Mouse (Mus musculus) midbrain, embryonic 16.5 days (tissue): Measurements from ENCODE around the gene Nbeal1. TPM values are rescaled to one million over a fixed set of nuclear protein-coding genes. Genes with fewer than 3 reads are reported as not detected.
A peak's percentile ranks its signal among the peaks of the same experiment; 100 is the strongest.
"Not testable (repeated sequence)": the region's sequence is repeated elsewhere in the genome, so short reads cannot be mapped to it uniquely, and the experiment has no call there.

Source experiments
- ATAC-seq: fragments of 200-750 bp; cut with Nextera tagmentation; 2 replicates; pipeline ENCODE4 v1.8.0; 2017; ENCODE audit warnings: moderate TSS enrichment
- H3K27ac ChIP-seq: fragments of 300-500 bp; sonication (generic); 2 replicates; pipeline ENCODE4 v1.5.1; 2014; ENCODE audit warnings: mild to moderate bottlenecking, low read length, mixed read lengths
- H3K27me3 ChIP-seq: fragments of 300-500 bp; sonication (generic); 2 replicates; pipeline ENCODE4 v1.6.1; 2014; ENCODE audit warnings: low read depth, low read length, mixed read lengths; ENCODE audit not compliant: control insufficient read depth, insufficient read depth
- H3K36me3 ChIP-seq: fragments of 300-500 bp; sonication (generic); 2 replicates; pipeline ENCODE4 v1.6.1; 2014; ENCODE audit warnings: mild to moderate bottlenecking, low read length, moderate library complexity, mixed read lengths; ENCODE audit not compliant: control insufficient read depth, insufficient read depth
- H3K4me1 ChIP-seq: fragments of 300-500 bp; sonication (generic); 2 replicates; pipeline ENCODE4 v1.6.1; 2014; ENCODE audit warnings: mild to moderate bottlenecking, low read length, mixed read lengths; ENCODE audit not compliant: control insufficient read depth, insufficient read depth
- H3K4me2 ChIP-seq: fragments of 300-500 bp; sonication (generic); 2 replicates; pipeline ENCODE4 v1.6.1; 2014; ENCODE audit warnings: mild to moderate bottlenecking, low read length, mixed read lengths
- H3K4me3 ChIP-seq: fragments of 300-500 bp; sonication (generic); 2 replicates; pipeline ENCODE4 v1.5.1; 2014; ENCODE audit warnings: low read depth, mild to moderate bottlenecking, low read length, moderate library complexity, mixed read lengths
- H3K9ac ChIP-seq: fragments of 300-500 bp; sonication (generic); 2 replicates; pipeline ENCODE4 v1.6.1; 2014; ENCODE audit warnings: low read depth, low read length, mixed read lengths
- H3K9me3 ChIP-seq: fragments of 300-500 bp; sonication (generic); replicated peaks from 2 replicates; pipeline ENCODE4 v1.6.1; 2014; ENCODE audit warnings: mild to moderate bottlenecking, low read length, mixed read lengths; ENCODE audit not compliant: control insufficient read depth, poor library complexity, severe bottlenecking
- WGBS: fragments of 180-500 bp; shearing (Covaris S2); extraction: QIAGEN DNeasy Blood & Tissue Kit; methylation state at CpG from one replicate; pipeline ENCODE4 v1.1.7; 2014; 5-methylcytosine and 5-hydroxymethylcytosine counted together
- polyA plus RNA-seq: library from polyadenylated mRNA; unstranded; fragments of >200 nt; fragmentation: Nextera tagmentation; extraction: Ambion mirVana; gene quantifications from 2 replicates; pipeline ENCODE4 v1.2.1, GENCODE M21; 2015

Nbeal1 gene
- polyA plus RNA-seq, 1 experiment from 2014 or later: 7.8 TPM

DNA sequence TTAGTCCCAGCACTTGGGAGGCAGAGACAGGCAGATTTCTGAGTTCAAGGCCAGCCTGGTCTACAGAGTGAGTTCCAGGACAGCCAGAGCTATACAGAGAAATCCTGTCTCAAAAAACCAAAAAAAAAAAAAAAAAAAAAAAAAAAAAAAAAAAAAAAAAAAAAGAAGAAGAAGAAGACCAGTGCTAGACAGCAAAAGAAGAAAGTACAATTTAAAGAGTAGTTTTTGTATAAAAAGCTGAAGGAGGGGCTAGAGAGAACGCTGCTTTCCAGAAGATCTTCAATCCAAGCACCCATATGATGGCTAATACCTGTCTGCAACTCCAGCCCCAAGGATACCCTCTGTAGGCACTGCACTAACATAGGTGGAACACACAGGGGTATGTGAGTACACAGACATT, 2.6 kb upstream of the Nbeal1 start:
- not testable (repeated sequence) for H3K9ac ChIP-seq, H3K27me3 ChIP-seq, H3K9me3 ChIP-seq, ATAC-seq, H3K4me2 ChIP-seq, H3K36me3 ChIP-seq, H3K27ac ChIP-seq, H3K4me3 ChIP-seq
- WGBS: 100% methylated on average over 1 of the region's 1 CpGs
- peaks cover 15% of the 10 kb centered on the region for H3K4me1 ChIP-seq

DNA sequence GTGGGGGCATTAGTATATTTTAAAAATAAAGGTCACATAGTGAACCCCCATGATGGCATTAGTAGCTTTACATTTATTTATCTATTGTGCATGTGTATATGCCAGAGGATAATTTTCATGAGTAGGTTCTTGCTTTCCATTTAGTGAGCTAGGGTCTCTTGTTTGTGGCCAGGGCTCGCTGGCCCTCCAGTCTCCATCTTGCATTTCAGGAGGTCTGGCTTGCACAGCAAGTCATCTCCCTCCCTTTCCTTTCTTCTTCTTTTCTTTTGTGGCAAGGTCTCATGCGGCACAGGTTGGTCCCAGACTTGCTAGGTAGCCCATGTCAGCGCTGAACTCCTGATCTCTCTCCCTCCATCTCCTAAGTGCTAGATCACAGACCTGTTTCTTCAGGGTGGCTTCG, 1.0 kb upstream of the Nbeal1 start:
- H3K9ac ChIP-seq: peak overlapping the region; percentile 48; the same call in 1 of the 2 replicates
- H3K9me3 ChIP-seq: no peaks in the 10 kb centered on the region
- H3K27ac ChIP-seq: peak overlapping the region; percentile 13
- H3K36me3 ChIP-seq: no peaks in the 10 kb centered on the region
- 20% methylated on average over 4 of the region's 4 CpGs for WGBS
- H3K4me3 ChIP-seq: peak overlapping the region; percentile 98
- no peaks in the 10 kb centered on the region for H3K27me3 ChIP-seq
- peaks cover 18% of the 10 kb centered on the region for H3K4me1 ChIP-seq
- no peak for ATAC-seq
- peak overlapping the region; percentile 52 for H3K4me2 ChIP-seq

DNA sequence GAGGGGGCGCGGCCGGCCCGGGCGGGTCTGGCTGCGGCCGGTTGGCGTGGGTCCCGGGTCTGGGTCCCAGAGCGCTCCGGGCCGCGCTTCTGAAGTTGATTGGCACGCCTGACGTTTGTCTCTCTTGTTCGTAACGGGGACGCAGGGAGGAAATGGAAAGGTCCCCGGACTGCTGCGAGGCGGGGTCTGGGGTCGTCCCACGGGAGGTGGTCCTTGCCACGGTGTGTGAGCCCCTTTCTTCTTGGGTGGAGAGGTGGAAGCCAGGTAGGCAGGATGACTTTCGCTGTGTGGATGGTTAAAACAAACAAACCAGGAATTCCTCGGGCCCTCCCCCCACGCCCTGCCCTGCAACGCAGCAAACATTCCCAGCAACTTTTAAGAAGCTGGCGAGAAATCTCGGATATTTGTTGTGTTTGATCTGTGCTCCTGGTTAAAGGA, 404 bp downstream of the Nbeal1 start:
- no peak for ATAC-seq
- Histone ChIP-seq H3K4me2 (peak overlapping the region; percentile 74), H3K27me3 (no peaks in the 10 kb centered on the region), H3K9me3 (no peaks in the 10 kb centered on the region), H3K36me3 (no peaks in the 10 kb centered on the region), H3K4me1 (peaks cover 18% of the 10 kb centered on the region), H3K27ac (peak overlapping the region; percentile 94), H3K4me3 (peak overlapping the region; percentile 98), H3K9ac (peak overlapping the region; percentile 90)
- WGBS: under 1% methylated on average over 21 of the region's 30 CpGs

DNA sequence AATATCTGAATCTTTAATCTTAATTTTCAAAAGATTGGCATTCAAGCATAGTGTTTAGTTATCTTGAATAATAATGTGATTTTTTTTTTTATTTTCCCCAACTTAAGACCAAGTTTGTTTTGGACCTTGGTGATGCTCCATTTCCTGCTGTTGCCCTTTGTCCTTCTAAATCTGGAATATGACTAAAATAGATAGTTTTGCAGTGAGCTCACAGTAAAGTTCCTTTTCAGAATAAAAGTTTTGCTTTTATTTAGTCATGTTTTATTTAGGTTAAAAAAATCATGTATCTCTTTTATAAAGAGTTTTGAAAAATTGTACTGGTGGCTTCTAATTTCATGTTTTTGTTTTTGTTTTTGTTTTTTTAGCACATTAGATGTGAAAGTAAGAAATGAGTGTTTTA, 8.1 kb downstream of the Nbeal1 start:
- Histone ChIP-seq H3K4me2 (no peak overlapping the region), H3K36me3 (no peaks in the 10 kb centered on the region), H3K27me3 (no peaks in the 10 kb centered on the region), H3K4me1 (peaks cover 4% of the 10 kb centered on the region; the same call in 1 of the 2 replicates), H3K4me3 (no peak overlapping the region), H3K27ac (no peak overlapping the region), H3K9ac (no peak overlapping the region), H3K9me3 (no peaks in the 10 kb centered on the region)
- no peak for ATAC-seq

DNA sequence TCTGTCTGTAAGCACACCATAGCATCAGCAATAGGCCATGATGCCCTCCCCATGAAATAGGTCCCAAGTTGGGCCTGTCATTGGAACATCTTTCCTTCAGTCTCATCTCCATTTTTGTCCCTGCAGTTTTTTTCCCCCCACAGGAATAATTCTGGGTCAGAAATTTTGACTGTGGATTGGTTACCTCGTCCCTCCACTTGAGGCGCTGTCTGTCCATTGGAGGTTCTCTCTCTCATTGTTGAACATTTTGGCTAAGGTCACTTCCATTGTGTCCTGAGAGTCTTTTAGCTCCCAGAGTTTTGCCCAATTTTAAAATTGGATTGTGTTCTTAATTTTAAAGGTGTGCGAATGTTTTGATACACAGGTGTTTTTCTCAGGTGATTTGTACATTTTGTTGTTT, 16.4 kb downstream of the Nbeal1 start:
- H3K36me3 ChIP-seq: peaks cover 6% of the 10 kb centered on the region
- ATAC-seq: no peak
- H3K4me2 ChIP-seq: no peak overlapping the region
- WGBS: 69% methylated on average over 3 of the region's 3 CpGs
- no peak overlapping the region for H3K4me3 ChIP-seq
- H3K27me3 ChIP-seq: no peaks in the 10 kb centered on the region
- no peaks in the 10 kb centered on the region for H3K9me3 ChIP-seq
- H3K9ac ChIP-seq: no peak overlapping the region
- no peak overlapping the region for H3K27ac ChIP-seq
- no peaks in the 10 kb centered on the region for H3K4me1 ChIP-seq

DNA sequence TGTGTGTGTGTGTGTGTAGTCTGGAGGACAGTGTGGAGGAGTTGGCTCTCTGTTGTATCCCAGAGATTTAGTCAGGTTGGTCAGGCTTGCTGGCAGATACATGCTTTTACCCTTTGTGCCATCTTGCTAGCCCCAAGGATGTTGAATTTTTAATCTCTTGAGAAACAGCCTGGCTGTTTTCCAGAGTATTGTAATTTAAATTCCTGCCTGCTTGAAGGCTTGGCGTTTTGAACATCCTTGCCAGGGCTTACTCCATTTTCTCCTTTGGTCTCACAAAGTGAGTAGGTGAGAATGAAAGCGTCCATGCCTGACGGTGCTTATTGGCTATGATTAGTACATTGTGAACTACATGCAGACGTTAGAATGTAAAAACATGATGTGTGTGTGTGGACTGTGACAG, 18.6 kb downstream of the Nbeal1 start:
- Histone ChIP-seq H3K36me3 (peaks cover 22% of the 10 kb centered on the region), H3K4me1 (no peaks in the 10 kb centered on the region), H3K4me2 (no peak overlapping the region), H3K4me3 (no peak overlapping the region), H3K9me3 (no peaks in the 10 kb centered on the region), H3K9ac (no peak overlapping the region), H3K27ac (no peak overlapping the region), H3K27me3 (no peaks in the 10 kb centered on the region)
- WGBS: 55% methylated on average over 4 of the region's 4 CpGs
- ATAC-seq: no peak

DNA sequence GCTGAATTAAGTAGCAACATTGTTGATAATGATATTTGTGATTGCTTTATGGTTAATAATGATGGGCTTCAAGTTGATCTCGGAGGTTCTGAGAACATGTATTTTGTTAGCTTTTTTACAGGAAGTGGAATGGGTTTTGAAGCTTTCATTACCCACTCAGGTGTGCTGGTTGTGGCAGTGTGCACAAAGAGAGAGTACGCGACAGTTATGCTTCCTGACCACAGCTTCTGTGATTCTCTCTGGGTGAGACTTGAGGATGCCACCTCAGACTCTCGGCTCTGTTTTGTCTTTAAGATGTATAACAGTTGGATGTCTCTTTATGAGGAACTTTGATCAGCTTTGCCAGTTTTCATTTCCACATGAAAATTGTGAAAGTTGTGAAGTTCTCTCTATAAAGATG, 55.9 kb downstream of the Nbeal1 start:
- 95% methylated on average over 4 of the region's 4 CpGs for WGBS
- Histone ChIP-seq H3K9me3 (no peaks in the 10 kb centered on the region), H3K4me3 (no peak overlapping the region), H3K4me1 (no peaks in the 10 kb centered on the region), H3K4me2 (no peak overlapping the region), H3K27me3 (no peaks in the 10 kb centered on the region), H3K27ac (no peak overlapping the region), H3K9ac (no peak overlapping the region), H3K36me3 (peaks cover 13% of the 10 kb centered on the region; the same call in 1 of the 2 replicates)
- no peak for ATAC-seq

DNA sequence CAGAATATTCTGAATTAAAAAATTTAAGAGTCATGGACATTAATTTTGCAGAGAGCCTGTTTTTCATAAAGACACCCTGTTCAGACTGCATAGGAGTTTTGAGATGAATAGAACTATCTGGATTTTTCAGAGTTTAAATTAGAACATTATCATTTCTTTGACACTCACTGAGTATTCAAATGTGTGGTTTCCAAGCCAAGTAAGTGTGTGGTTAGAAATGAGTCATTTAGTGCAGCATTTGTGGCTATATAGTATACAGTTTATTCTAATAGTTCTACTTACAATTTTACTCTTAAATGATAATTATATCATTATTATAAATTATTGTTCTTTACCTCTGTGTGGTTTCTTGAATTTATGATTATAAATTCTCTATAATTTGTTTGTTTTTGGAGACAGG, 60.0 kb downstream of the Nbeal1 start:
- H3K4me2 ChIP-seq: no peak overlapping the region
- no peak overlapping the region for H3K27ac ChIP-seq
- no peaks in the 10 kb centered on the region for H3K27me3 ChIP-seq
- H3K9ac ChIP-seq: no peak overlapping the region
- no peak for ATAC-seq
- H3K4me3 ChIP-seq: no peak overlapping the region
- H3K9me3 ChIP-seq: no peaks in the 10 kb centered on the region
- H3K36me3 ChIP-seq: peaks cover 11% of the 10 kb centered on the region; the same call in 1 of the 2 replicates
- H3K4me1 ChIP-seq: no peaks in the 10 kb centered on the region

DNA sequence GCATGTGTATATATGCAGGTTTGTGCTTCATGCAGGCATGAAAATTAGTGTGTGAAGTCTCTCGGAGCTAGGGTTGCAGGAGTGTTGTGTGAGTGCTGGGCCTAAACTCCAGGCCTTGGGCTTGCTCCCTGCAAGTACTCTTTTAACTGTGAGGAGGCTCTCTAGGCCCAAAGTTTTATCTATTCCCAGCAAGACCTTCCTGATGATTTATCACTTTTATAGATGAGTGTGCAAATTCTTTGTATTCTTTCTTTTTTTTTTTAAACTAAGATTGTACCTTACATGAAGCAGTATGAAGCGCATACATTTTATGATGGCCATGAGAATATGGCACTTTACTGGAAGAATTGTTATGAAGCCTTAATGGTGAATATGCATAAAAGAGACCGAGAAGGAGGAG, 87.7 kb downstream of the Nbeal1 start:
- no peaks in the 10 kb centered on the region for H3K27me3 ChIP-seq
- no peak overlapping the region for H3K4me3 ChIP-seq
- no peak overlapping the region for H3K27ac ChIP-seq
- H3K4me1 ChIP-seq: no peaks in the 10 kb centered on the region
- H3K9me3 ChIP-seq: no peaks in the 10 kb centered on the region
- H3K36me3 ChIP-seq: 0 out of 2 replicates have a peak, but pooled peaks cover 8% of the 10 kb centered on the region
- no peak for ATAC-seq
- WGBS: 89% methylated on average over 3 of the region's 3 CpGs
- no peak overlapping the region for H3K4me2 ChIP-seq
- H3K9ac ChIP-seq: no peak overlapping the region

DNA sequence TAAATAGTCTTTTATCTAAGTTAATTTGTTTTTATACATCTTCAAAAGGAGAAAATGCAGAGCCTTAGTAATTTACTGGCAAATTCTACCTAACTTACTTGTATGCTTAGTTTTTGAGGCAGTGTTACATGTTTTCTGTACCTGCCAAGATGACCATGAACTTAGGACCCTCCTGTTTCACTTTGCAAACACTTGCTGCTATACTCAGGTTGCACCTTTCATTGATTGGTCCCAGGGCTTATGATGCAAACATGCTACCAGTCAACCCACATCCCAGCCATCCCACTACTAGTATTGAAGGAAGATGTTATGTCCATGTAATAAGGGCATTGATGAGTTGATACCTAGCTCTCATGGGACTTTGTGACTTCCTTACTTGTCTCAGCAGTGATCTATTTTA, 88.9 kb downstream of the Nbeal1 start:
- Histone ChIP-seq H3K4me2 (no peak overlapping the region), H3K27ac (no peak overlapping the region), H3K36me3 (0 out of 2 replicates have a peak, but pooled peaks cover 8% of the 10 kb centered on the region), H3K9me3 (no peaks in the 10 kb centered on the region), H3K4me3 (no peak overlapping the region), H3K9ac (no peak overlapping the region), H3K27me3 (no peaks in the 10 kb centered on the region), H3K4me1 (no peaks in the 10 kb centered on the region)
- ATAC-seq: no peak
